Mouse (Mus musculus) stomach, postnatal 0 days (tissue): ENCODE results near the gene Zmym6. TPM values are rescaled to one million over a fixed set of nuclear protein-coding genes. Genes with fewer than 3 reads are reported as not detected.
A peak's percentile ranks its signal among the peaks of the same experiment; 100 is the strongest.

Experiments used
- ATAC-seq: fragments of 200-750 bp; cut with Nextera tagmentation; 2 replicates; pipeline ENCODE4 v1.8.0; 2017; ENCODE audit not compliant: low FRiP score, low TSS enrichment
- DNase-seq: peaks from one replicate; pipeline ENCODE4 v3.0.0-alpha.2; 2016; ENCODE audit warnings: low spot score
- H3K27ac ChIP-seq: fragments of 300-500 bp; sonication (generic); replicated peaks from 2 replicates; pipeline ENCODE4 v1.5.1; 2014; ENCODE audit warnings: mild to moderate bottlenecking, control low read depth
- H3K27me3 ChIP-seq: fragments of 300-500 bp; sonication (generic); 2 replicates; pipeline ENCODE4 v1.6.1; 2014; ENCODE audit warnings: low read length; ENCODE audit not compliant: control insufficient read depth, insufficient read depth
- H3K36me3 ChIP-seq: fragments of 300-500 bp; sonication (generic); 2 replicates; pipeline ENCODE4 v1.6.1; 2014; ENCODE audit warnings: low read length, mixed read lengths; ENCODE audit not compliant: control insufficient read depth, insufficient read depth
- H3K4me1 ChIP-seq: fragments of 300-500 bp; sonication (generic); replicated peaks from 2 replicates; pipeline ENCODE4 v1.6.1; 2014; ENCODE audit warnings: antibody characterized with exemption; ENCODE audit not compliant: control insufficient read depth, insufficient read depth
- H3K4me2 ChIP-seq: fragments of 300-500 bp; sonication (generic); replicated peaks from 2 replicates; pipeline ENCODE4 v1.6.1; 2014; ENCODE audit warnings: low read depth, mild to moderate bottlenecking, control low read depth, moderate library complexity
- H3K4me3 ChIP-seq: fragments of 300-500 bp; sonication (generic); 2 replicates; pipeline ENCODE4 v1.5.1; 2014; ENCODE audit warnings: low read depth, low read length, control low read depth
- H3K9ac ChIP-seq: fragments of 300-500 bp; sonication (generic); 2 replicates; pipeline ENCODE4 v1.6.1; 2014; ENCODE audit warnings: mild to moderate bottlenecking, low read length, control low read depth, mixed read lengths
- H3K9me3 ChIP-seq: fragments of 300-500 bp; sonication (generic); 2 replicates; pipeline ENCODE4 v1.6.1; 2016; ENCODE audit warnings: low read length; ENCODE audit not compliant: control insufficient read depth
- CTCF ChIP-seq: IDR thresholded peaks from 2 replicates; pipeline ENCODE4 v1.5.1; 2016; ENCODE audit warnings: antibody characterized with exemption, low read depth, mild to moderate bottlenecking, moderate library complexity
- EP300 ChIP-seq: optimal IDR thresholded peaks from 2 replicates; pipeline ENCODE3; 2016; ENCODE audit warnings: antibody characterized with exemption
- WGBS: fragments of 180-500 bp; shearing (Covaris S2); extraction: QIAGEN DNeasy Blood & Tissue Kit; methylation state at CpG from one replicate; pipeline ENCODE4 v1.1.7; 2014; 5-methylcytosine and 5-hydroxymethylcytosine counted together
- polyA plus RNA-seq: library from polyadenylated mRNA; unstranded; fragments of >200 nt; fragmentation: Nextera tagmentation; extraction: Ambion mirVana; gene quantifications from 2 replicates; pipeline ENCODE4 v1.2.1, GENCODE M21; 2015

Gene Zmym6
- polyA plus RNA-seq, 1 experiment from 2014 or later: 6.6 TPM

- Histone ChIP-seq H3K4me3 (no peak overlapping the region), H3K27ac (no peak overlapping the region), H3K9ac (no peak overlapping the region), H3K4me1 (no peaks in the 10 kb centered on the region), H3K9me3 (no peaks in the 10 kb centered on the region), H3K27me3 (no peaks in the 10 kb centered on the region), H3K36me3 (no peaks in the 10 kb centered on the region), H3K4me2 (no peak overlapping the region)
- WGBS: 96% methylated on average over 4 of the region's 4 CpGs
- TF ChIP-seq EP300 (no peak), CTCF (no peak)
- no peak for ATAC-seq
- DNase-seq: no peak
These were observed 30.4 kb downstream of the Zmym6 start for GRCm38 (mm10) chr4:127107566-127107965.

DNA sequence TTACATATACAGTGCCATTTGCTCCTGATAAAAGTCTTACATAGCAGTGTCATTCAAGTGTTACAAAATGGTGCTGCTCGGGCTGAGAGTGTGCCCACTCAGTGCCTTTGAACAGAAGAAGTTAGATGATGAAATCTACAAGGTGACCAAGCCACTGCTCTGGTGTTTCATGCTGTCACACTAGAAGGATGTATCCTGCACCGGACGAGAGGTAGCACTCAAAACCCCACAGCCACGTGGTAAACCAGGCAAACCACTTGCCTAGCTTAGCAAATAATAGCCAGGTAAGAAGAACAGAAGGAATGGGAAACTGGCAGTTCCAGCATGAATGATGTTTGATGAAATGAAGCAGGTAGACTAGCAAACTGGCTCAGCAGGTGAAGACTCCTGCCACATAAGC lies 33.4 kb downstream of the Zmym6 start:
- Histone ChIP-seq H3K27ac (no peak overlapping the region), H3K36me3 (no peaks in the 10 kb centered on the region), H3K4me1 (no peaks in the 10 kb centered on the region), H3K9ac (no peak overlapping the region), H3K27me3 (no peaks in the 10 kb centered on the region), H3K4me3 (no peak overlapping the region), H3K4me2 (no peak overlapping the region), H3K9me3 (no peaks in the 10 kb centered on the region)
- DNase-seq (no peak), ATAC-seq (no peak)
- no peak for TF ChIP-seq EP300
- TF ChIP-seq CTCF: no peak
- 74% methylated on average over 4 of the region's 4 CpGs for WGBS

- no peak for ATAC-seq
- Histone ChIP-seq H3K9me3 (no peaks in the 10 kb centered on the region), H3K27ac (no peak within 1 kb of the TSS), H3K4me2 (no peak within 1 kb of the TSS), H3K9ac (no peak within 1 kb of the TSS), H3K36me3 (no peaks in the 10 kb centered on the region), H3K4me1 (no peaks in the 10 kb centered on the region), H3K27me3 (no peaks in the 10 kb centered on the region), H3K4me3 (no peak within 1 kb of the TSS)
- no peak for DNase-seq
- TF ChIP-seq CTCF (no peak), EP300 (no peak)
- WGBS: 94% methylated on average over 5 of the region's 5 CpGs
These were observed 46.2 kb downstream of the Zmym6 start, which contains the start of gene Tmem35b for GRCm38 (mm10) chr4:127123391-127123790. Tmem35b (plus strand) TSS chr4:127123691.

- Histone ChIP-seq H3K9me3 (no peaks in the 10 kb centered on the region), H3K4me2 (no peak overlapping the region), H3K4me1 (no peaks in the 10 kb centered on the region), H3K4me3 (no peak overlapping the region), H3K27ac (no peak overlapping the region), H3K9ac (no peak overlapping the region), H3K36me3 (0 out of 2 replicates have a peak, but pooled peaks cover 2% of the 10 kb centered on the region), H3K27me3 (no peaks in the 10 kb centered on the region)
- DNase-seq (no peak), ATAC-seq (no peak)
- TF ChIP-seq EP300: no peak
- no peak for TF ChIP-seq CTCF
- WGBS: 97% methylated on average over 1 of the region's 1 CpGs
These were observed 47.1 kb downstream of the Zmym6 start for GRCm38 (mm10) chr4:127124331-127124730.

- no peak for TF ChIP-seq EP300
- no peak for TF ChIP-seq CTCF
- Histone ChIP-seq H3K27ac (0 out of 2 replicates have a peak overlapping the region, but pooled peaks have one; percentile 9), H3K4me3 (peak overlapping the region; percentile 63), H3K27me3 (no peaks in the 10 kb centered on the region), H3K36me3 (0 out of 2 replicates have a peak, but pooled peaks cover 2% of the 10 kb centered on the region), H3K4me1 (no peaks in the 10 kb centered on the region), H3K9me3 (no peaks in the 10 kb centered on the region), H3K4me2 (peak overlapping the region; percentile 83), H3K9ac (peak overlapping the region; percentile 60)
- ATAC-seq (peak; percentile 98), DNase-seq (peak; percentile 96)
- 1% methylated on average over 35 of the region's 35 CpGs for WGBS
These were observed 48.8 kb downstream of the Zmym6 start for GRCm38 (mm10) chr4:127125834-127126463.

DNA sequence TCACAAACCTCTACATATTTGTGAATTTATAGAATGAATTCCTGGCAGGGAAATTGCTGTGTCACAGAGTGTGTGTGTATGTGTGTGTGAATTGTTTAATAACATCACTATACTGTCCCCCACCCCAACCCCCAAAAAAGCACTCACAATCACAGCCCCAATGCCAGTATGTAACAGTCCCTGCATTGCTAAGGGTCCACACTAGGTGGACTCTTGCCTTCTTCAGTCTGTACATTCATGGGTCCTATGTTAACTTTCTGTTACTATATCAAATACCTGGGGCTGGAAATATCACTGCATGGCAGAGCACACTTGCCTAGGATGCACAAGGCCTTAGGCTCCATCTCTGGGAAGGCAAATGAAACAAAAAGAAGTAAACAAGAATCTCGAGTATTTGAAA lies 57.5 kb downstream of the Zmym6 start:
- no peak overlapping the region for H3K4me3 ChIP-seq
- no peak overlapping the region for H3K9ac ChIP-seq
- 37% methylated on average over 1 of the region's 1 CpGs for WGBS
- no peak overlapping the region for H3K27ac ChIP-seq
- H3K9me3 ChIP-seq: no peaks in the 10 kb centered on the region
- H3K36me3 ChIP-seq: no peaks in the 10 kb centered on the region
- H3K4me1 ChIP-seq: no peaks in the 10 kb centered on the region
- no peak for TF ChIP-seq EP300
- TF ChIP-seq CTCF: no peak
- H3K27me3 ChIP-seq: no peaks in the 10 kb centered on the region
- DNase-seq (no peak), ATAC-seq (no peak)
- no peak overlapping the region for H3K4me2 ChIP-seq
